Mouse (Mus musculus) adrenal gland, adult 10 weeks (tissue): Measurements from ENCODE around the gene Zfp653. TPM values are rescaled to one million over a fixed set of nuclear protein-coding genes. Genes with fewer than 3 reads are reported as not detected.

Source experiments
- polyA plus RNA-seq: library from polyadenylated mRNA; stranded (reverse); fragments of 350-450 nt; fragmentation: Illumina TruSeq; extraction: RNeasy Lipid Tissue Mini Kit (QIAGEN cat#74804); gene quantifications from one replicate; pipeline ENCODE4 v1.2.3, GENCODE M21; 2014; ENCODE audit warnings: low read depth, low replicate concordance

Zfp653 gene
- not detected for polyA plus RNA-seq

DNA sequence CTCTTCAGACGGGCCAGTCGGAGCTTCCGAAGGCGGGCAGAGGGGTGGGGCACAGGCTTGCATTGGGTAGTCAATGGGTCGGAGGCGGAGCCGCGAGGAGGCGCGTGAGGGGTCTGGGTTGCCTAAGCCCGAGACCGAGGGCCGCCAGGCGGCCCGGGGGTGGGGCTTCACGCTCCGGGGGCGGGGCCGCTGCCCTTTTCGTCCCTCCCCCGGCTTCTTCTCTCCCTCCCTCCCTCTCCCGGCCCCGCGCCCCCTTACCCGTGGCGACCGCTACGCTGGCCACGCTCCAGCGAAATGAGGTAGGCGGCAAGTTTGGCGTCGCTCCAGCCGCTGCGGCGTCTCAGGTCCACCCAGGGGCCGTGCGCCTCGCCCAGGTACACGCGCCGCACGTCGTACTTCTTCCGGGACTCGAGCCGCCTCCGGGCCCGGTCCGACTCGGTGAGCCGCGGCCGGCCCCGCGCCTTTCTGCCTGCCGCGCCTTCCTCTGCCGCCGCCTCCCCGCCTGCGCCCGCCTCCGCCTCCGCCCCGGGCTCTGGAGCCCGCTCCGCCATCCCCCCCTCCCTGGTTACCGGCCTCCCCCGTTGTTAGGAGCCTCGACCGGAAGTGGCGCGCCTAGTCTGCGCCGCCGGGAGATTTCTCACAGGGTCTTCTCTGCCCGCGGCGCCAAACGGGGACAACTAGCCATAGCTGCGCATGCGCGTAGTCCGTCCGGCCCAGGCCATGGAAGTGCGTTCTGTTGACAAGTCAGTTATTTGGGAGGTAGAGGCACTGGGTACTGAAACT is at the start of gene Zfp653, which contains the start of gene Gm49318:
Gene Zfp653, minus strand, starts transcription at position 586 of the 783 bp plus-strand sequence.
Gene Gm49318, minus strand, starts transcription at position 469 of the 783 bp plus-strand sequence.

DNA sequence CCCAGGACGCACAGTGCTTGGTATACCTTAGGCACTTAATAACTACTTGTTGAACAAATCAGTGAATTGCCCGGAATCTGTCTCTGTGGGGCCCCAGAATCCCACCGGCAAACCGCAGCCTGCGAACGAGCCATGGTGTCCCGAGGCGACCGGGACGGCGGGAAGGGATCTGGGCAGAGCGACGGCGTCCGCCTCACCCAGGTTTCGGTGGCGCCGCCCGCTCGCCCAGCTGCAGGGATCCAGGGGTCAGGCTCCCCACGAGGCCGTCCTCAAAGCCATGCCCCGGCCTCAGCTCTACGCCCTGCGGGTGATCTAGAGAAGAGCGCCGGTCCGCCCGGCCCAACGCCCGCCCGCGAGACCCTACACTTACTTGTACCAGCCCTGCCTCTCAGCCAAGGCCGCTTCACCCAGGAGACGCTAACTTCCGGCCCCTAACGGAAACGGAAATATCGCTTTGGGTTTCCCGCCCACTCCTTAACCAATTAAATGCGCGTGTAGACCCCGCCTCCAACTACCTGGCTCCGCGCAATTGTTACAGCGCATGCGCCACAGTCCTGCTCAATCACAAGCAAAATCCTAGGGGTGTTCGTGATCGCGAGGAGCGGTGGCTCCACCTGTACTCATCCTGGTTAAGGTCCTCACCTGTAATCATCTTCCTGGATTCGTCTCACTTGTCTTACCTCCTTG is 45.7 kb upstream of the Zfp653 start, which contains the start of gene Elof1:
Gene Elof1, minus strand, starts transcription at position 433 of the 687 bp plus-strand sequence.

DNA sequence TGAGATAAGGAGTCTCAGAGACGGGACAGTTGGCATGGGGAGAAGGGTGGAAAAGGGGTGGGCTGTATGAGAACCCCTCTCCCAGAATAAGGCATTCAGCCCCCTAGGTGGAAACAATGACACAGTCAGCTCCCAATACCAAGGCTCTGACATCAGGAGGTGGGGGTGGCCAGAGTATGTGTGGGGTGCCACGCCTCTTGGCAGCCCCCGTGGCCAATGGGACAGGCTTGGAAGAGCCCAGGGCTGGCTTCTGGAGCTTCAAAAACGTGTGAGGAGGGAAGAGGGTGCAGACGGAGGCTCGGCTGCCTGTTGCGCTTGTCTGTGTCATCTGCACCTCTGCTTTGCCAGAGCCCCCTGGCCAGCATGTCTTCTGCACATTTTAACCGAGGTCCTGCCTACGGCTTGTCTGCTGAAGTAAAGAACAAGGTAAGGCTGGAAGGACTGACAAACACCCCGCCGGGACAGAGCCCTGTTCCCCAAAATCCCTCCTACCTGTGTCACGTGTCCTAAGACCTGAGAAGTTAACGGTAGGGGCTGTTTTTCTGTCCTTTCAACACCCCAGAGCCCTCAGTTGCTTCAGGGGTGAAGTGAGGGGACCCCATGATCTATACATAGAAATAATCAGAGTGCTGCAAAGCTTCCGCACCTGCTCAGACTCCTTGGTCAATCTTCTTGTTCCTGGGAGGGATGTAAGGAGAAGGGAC is 28.0 kb upstream of the Zfp653 start, which contains the start of gene Cnn1:
Gene Cnn1, plus strand, starts transcription at position 224 of the 704 bp plus-strand sequence.

DNA sequence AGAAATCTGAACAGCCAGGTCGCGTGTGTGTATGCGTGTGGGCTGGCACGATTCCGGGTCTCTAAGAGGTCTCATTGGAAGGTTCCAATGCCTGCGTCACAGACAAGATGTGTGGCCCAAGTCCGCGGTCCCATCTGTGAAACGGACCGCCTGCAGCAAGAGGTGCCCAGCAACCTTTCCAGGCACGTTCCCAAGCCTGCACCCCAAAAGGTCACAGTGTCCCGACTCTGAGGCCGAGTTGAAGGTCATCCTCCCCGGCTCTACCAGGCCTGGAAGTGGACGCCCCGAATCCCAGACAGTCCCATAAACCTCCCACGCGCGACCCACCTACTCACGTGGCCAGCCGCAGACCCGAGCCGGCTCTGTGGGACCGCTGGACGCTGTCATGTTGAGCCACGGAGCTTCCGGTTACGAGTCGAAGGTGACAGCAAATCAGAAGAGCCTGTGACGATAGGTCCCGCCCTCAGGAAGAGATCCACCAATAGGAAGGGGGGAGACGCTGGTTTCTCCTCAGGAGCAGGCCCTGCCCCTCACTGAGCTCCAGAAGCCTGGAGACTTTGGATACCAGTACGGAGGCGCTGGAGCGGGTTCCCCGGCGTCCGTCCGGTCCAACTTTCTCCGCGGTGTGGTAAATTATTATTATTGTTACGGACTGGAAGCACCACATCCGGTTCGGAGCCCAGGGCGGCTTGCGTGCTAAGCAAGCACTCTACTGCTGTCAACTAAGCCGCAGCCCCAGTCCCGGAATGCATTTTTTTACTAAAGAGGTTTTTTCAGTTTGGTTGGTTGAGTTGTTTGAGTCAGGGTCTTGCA is 14.1 kb upstream of the Zfp653 start, which contains the start of gene Ecsit:
Gene Ecsit, minus strand, starts transcription at position 417 of the 813 bp plus-strand sequence.

DNA sequence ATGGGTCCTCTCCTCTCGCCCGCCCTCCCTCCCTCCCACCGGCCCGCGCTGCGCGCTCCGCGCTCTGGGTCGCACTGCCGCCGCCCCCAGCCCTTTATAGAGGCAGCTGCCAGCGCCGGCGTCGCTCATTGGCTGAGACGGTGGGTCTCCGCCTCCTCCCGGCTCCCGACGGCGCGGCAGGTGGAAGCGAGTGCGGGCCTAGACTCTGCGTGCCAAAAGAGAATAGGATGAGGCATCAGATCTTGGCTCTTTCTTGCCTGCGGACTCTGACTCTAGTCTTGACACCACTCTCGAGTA is 19.3 kb downstream of the Zfp653 start, which contains the start of gene Elavl3:
Gene Elavl3, minus strand, starts transcription at position 66 of the 297 bp plus-strand sequence.

Other genes with a start within 250 kb of the Zfp653 start
- gene Angptl8, start 235.9 kb downstream of the Zfp653 start, polyA plus RNA-seq: not detected
- 2.9 TPM for gene Dock6, start 218.7 kb downstream of the Zfp653 start, polyA plus RNA-seq
- 14.0 TPM for gene Rab3d, start 153.2 kb downstream of the Zfp653 start, polyA plus RNA-seq
- 0.99 TPM for gene Ccdc159, start 143.9 kb downstream of the Zfp653 start, polyA plus RNA-seq
- 8.9 TPM for gene Tmem205, start 143.8 kb downstream of the Zfp653 start, polyA plus RNA-seq
- 2.2 TPM for gene Plppr2, start 134.3 kb downstream of the Zfp653 start, polyA plus RNA-seq
- 10.1 TPM for gene Swsap1, start 115.6 kb downstream of the Zfp653 start, polyA plus RNA-seq
- gene Epor, start 107.9 kb downstream of the Zfp653 start, polyA plus RNA-seq: not detected
- gene Rgl3, start 81.9 kb downstream of the Zfp653 start, polyA plus RNA-seq: 2.8 TPM
- gene Ccdc151, start 68.7 kb downstream of the Zfp653 start, polyA plus RNA-seq: 0.76 TPM
- 10.0 TPM for gene Prkcsh, start 68.6 kb downstream of the Zfp653 start, polyA plus RNA-seq
- 1.1 TPM for gene Elavl3, start 19.4 kb downstream of the Zfp653 start, polyA plus RNA-seq
- not detected for gene Gm49318, start 117 bp downstream of the Zfp653 start, polyA plus RNA-seq
- 4.3 TPM for gene Ecsit, start 14.1 kb upstream of the Zfp653 start, polyA plus RNA-seq
- 3.6 TPM for gene Cnn1, start 27.8 kb upstream of the Zfp653 start, polyA plus RNA-seq
- gene Elof1, start 45.8 kb upstream of the Zfp653 start, polyA plus RNA-seq: 8.3 TPM
- 5.2 TPM for gene Acp5, start 64.3 kb upstream of the Zfp653 start, polyA plus RNA-seq
- 5.1 TPM for gene Pigyl, start 85.5 kb upstream of the Zfp653 start, polyA plus RNA-seq
- 6.4 TPM for gene Zfp872, start 116.7 kb upstream of the Zfp653 start, polyA plus RNA-seq
- 105 TPM for gene Zfp809, start 154.3 kb upstream of the Zfp653 start, polyA plus RNA-seq
- gene Zfp599, start 188.5 kb upstream of the Zfp653 start, polyA plus RNA-seq: 0.64 TPM
- 18.8 TPM for gene Zfp810, start 236.3 kb upstream of the Zfp653 start, polyA plus RNA-seq